Mouse (Mus musculus) hindbrain, embryonic 13.5 days (tissue): ENCODE data around the gene Lhpp. TPM values are rescaled to one million over a fixed set of nuclear protein-coding genes. Genes with fewer than 3 reads are reported as not detected.
A peak's percentile ranks its signal among the peaks of the same experiment; 100 is the strongest.

Experiments used
- ATAC-seq: fragments of 200-750 bp; cut with Nextera tagmentation; 2 replicates; pipeline ENCODE4 v1.8.0; 2017; ENCODE audit warnings: moderate TSS enrichment; ENCODE audit not compliant: low FRiP score
- H3K27ac ChIP-seq: fragments of 300-500 bp; sonication (generic); 2 replicates; pipeline ENCODE4 v1.5.1; 2015; ENCODE audit warnings: inconsistent platforms, mild to moderate bottlenecking, moderate library complexity
- H3K27me3 ChIP-seq: fragments of 300-500 bp; sonication (generic); 2 replicates; pipeline ENCODE4 v1.6.1; 2015; ENCODE audit warnings: mild to moderate bottlenecking, inconsistent platforms
- H3K36me3 ChIP-seq: fragments of 300-500 bp; sonication (generic); 2 replicates; pipeline ENCODE4 v1.6.1; 2015; ENCODE audit warnings: mild to moderate bottlenecking, inconsistent platforms
- H3K4me1 ChIP-seq: fragments of 300-500 bp; sonication (generic); replicated peaks from 2 replicates; pipeline ENCODE4 v1.6.1; 2015; ENCODE audit warnings: inconsistent platforms
- H3K4me2 ChIP-seq: fragments of 300-500 bp; sonication (generic); 2 replicates; pipeline ENCODE4 v1.6.1; 2015; ENCODE audit warnings: inconsistent platforms, mild to moderate bottlenecking, moderate library complexity
- H3K4me3 ChIP-seq: fragments of 300-500 bp; sonication (generic); 2 replicates; pipeline ENCODE4 v1.5.1; 2015; ENCODE audit warnings: mild to moderate bottlenecking, inconsistent platforms
- H3K9ac ChIP-seq: fragments of 300-500 bp; sonication (generic); 2 replicates; pipeline ENCODE4 v1.6.1; 2015; ENCODE audit warnings: mild to moderate bottlenecking, inconsistent platforms
- H3K9me3 ChIP-seq: fragments of 300-500 bp; sonication (generic); 2 replicates; pipeline ENCODE4 v1.6.1; 2016; ENCODE audit warnings: inconsistent platforms
- WGBS: fragments of 180-500 bp; shearing (Covaris S2); methylation state at CpG from one replicate; pipeline ENCODE4 v1.1.7; 2015; 5-methylcytosine and 5-hydroxymethylcytosine counted together
- polyA plus RNA-seq: library from polyadenylated mRNA; unstranded; fragments of >200 nt; fragmentation: Nextera tagmentation; extraction: Ambion mirVana; gene quantifications from 2 replicates; pipeline ENCODE4 v1.2.1, GENCODE M21; 2015

Lhpp gene
- polyA plus RNA-seq, 1 experiment from 2014 or later = 30.9 TPM

GRCm38 (mm10) chr7:132675922-132676321, 65.5 kb downstream of the Lhpp start:
- H3K9me3 ChIP-seq = no peaks in the 10 kb centered on the region
- no peak overlapping the region for H3K9ac ChIP-seq
- H3K27me3 ChIP-seq = no peaks in the 10 kb centered on the region
- ATAC-seq = no peak
- H3K27ac ChIP-seq = no peak overlapping the region
- H3K4me1 ChIP-seq = peaks cover 9% of the 10 kb centered on the region
- H3K36me3 ChIP-seq = no peaks in the 10 kb centered on the region
- H3K4me2 ChIP-seq = no peak overlapping the region
- H3K4me3 ChIP-seq = no peak overlapping the region
- 92% methylated on average over 2 of the region's 2 CpGs for WGBS

- H3K4me3 ChIP-seq = no peak overlapping the region
- peaks cover 4% of the 10 kb centered on the region for H3K4me1 ChIP-seq
- no peak for ATAC-seq
- H3K4me2 ChIP-seq = no peak overlapping the region
- no peak overlapping the region for H3K27ac ChIP-seq
- H3K9me3 ChIP-seq = no peaks in the 10 kb centered on the region
- H3K27me3 ChIP-seq = no peaks in the 10 kb centered on the region
- WGBS = 73% methylated on average over 4 of the region's 4 CpGs
- H3K9ac ChIP-seq = no peak overlapping the region
- no peaks in the 10 kb centered on the region for H3K36me3 ChIP-seq
Observed at GRCm38 (mm10) chr7:132679117-132679516, 68.7 kb downstream of the Lhpp start.

- no peaks in the 10 kb centered on the region for H3K27me3 ChIP-seq
- H3K4me1 ChIP-seq = no peaks in the 10 kb centered on the region
- no peak overlapping the region for H3K27ac ChIP-seq
- H3K36me3 ChIP-seq = no peaks in the 10 kb centered on the region
- 87% methylated on average over 6 of the region's 6 CpGs for WGBS
- H3K4me2 ChIP-seq = no peak overlapping the region
- no peak overlapping the region for H3K4me3 ChIP-seq
- H3K9ac ChIP-seq = no peak overlapping the region
- no peaks in the 10 kb centered on the region for H3K9me3 ChIP-seq
- ATAC-seq = no peak
Observed at GRCm38 (mm10) chr7:132679549-132679948, 69.1 kb downstream of the Lhpp start.

- WGBS = 87% methylated on average over 11 of the region's 11 CpGs
- Histone ChIP-seq H3K4me2 (no peak overlapping the region), H3K9me3 (no peaks in the 10 kb centered on the region), H3K4me1 (no peaks in the 10 kb centered on the region), H3K4me3 (no peak overlapping the region), H3K27me3 (no peaks in the 10 kb centered on the region), H3K36me3 (no peaks in the 10 kb centered on the region), H3K27ac (no peak overlapping the region; the same call in 1 of the 2 replicates), H3K9ac (no peak overlapping the region)
- no peak for ATAC-seq
Observed at GRCm38 (mm10) chr7:132681296-132681695, 70.9 kb downstream of the Lhpp start.

GRCm38 (mm10) chr7:132681831-132682230, 71.4 kb downstream of the Lhpp start:
- no peak for ATAC-seq
- WGBS = 100% methylated on average over 1 of the region's 1 CpGs

GRCm38 (mm10) chr7:132682336-132682735, 71.9 kb downstream of the Lhpp start:
- 87% methylated on average over 3 of the region's 3 CpGs for WGBS
- no peak for ATAC-seq
- no peaks in the 10 kb centered on the region for H3K27me3 ChIP-seq

More at GRCm38 (mm10) chr7:132681831-132682230, 71.4 kb downstream of the Lhpp start:
- no peaks in the 10 kb centered on the region for H3K9me3 ChIP-seq
- H3K36me3 ChIP-seq = no peaks in the 10 kb centered on the region
- no peaks in the 10 kb centered on the region for H3K4me1 ChIP-seq
- no peak overlapping the region for H3K4me2 ChIP-seq
- H3K27me3 ChIP-seq = no peaks in the 10 kb centered on the region
- no peak overlapping the region for H3K27ac ChIP-seq
- no peak overlapping the region for H3K4me3 ChIP-seq
- no peak overlapping the region for H3K9ac ChIP-seq

GRCm38 (mm10) chr7:132682901-132683300, 72.5 kb downstream of the Lhpp start:
- Histone ChIP-seq H3K36me3 (no peaks in the 10 kb centered on the region), H3K9me3 (no peaks in the 10 kb centered on the region), H3K9ac (no peak overlapping the region), H3K4me2 (no peak overlapping the region), H3K27ac (no peak overlapping the region), H3K27me3 (no peaks in the 10 kb centered on the region), H3K4me1 (peaks cover 3% of the 10 kb centered on the region; the same call in 1 of the 2 replicates), H3K4me3 (no peak overlapping the region)
- WGBS = 73% methylated on average over 3 of the region's 3 CpGs
- ATAC-seq = no peak

More at GRCm38 (mm10) chr7:132682336-132682735, 71.9 kb downstream of the Lhpp start:
- H3K27ac ChIP-seq = no peak overlapping the region
- no peaks in the 10 kb centered on the region for H3K36me3 ChIP-seq
- H3K4me3 ChIP-seq = no peak overlapping the region
- H3K4me2 ChIP-seq = no peak overlapping the region
- no peaks in the 10 kb centered on the region for H3K9me3 ChIP-seq
- no peak overlapping the region for H3K9ac ChIP-seq
- H3K4me1 ChIP-seq = no peaks in the 10 kb centered on the region

GRCm38 (mm10) chr7:132683923-132684322, 73.5 kb downstream of the Lhpp start:
- Histone ChIP-seq H3K9ac (no peak overlapping the region), H3K36me3 (no peaks in the 10 kb centered on the region)
- ATAC-seq = no peak

GRCm38 (mm10) chr7:132686515-132686914, 76.1 kb downstream of the Lhpp start:
- H3K4me1 ChIP-seq = peaks cover 9% of the 10 kb centered on the region; the same call in 1 of the 2 replicates
- no peak overlapping the region for H3K27ac ChIP-seq
- H3K9me3 ChIP-seq = no peaks in the 10 kb centered on the region
- 92% methylated on average over 3 of the region's 3 CpGs for WGBS
- no peak for ATAC-seq
- H3K36me3 ChIP-seq = no peaks in the 10 kb centered on the region
- no peak overlapping the region for H3K4me3 ChIP-seq
- H3K27me3 ChIP-seq = no peaks in the 10 kb centered on the region
- H3K9ac ChIP-seq = no peak overlapping the region
- no peak overlapping the region for H3K4me2 ChIP-seq

More at GRCm38 (mm10) chr7:132683923-132684322, 73.5 kb downstream of the Lhpp start:
- H3K4me2 ChIP-seq = no peak overlapping the region
- H3K4me3 ChIP-seq = no peak overlapping the region
- H3K4me1 ChIP-seq = peaks cover 9% of the 10 kb centered on the region; the same call in 1 of the 2 replicates
- H3K9me3 ChIP-seq = no peaks in the 10 kb centered on the region
- no peaks in the 10 kb centered on the region for H3K27me3 ChIP-seq
- 96% methylated on average over 4 of the region's 4 CpGs for WGBS
- no peak overlapping the region for H3K27ac ChIP-seq

GRCm38 (mm10) chr7:132687897-132688296, 77.5 kb downstream of the Lhpp start:
- Histone ChIP-seq H3K4me2 (no peak overlapping the region), H3K36me3 (no peaks in the 10 kb centered on the region), H3K9ac (no peak overlapping the region), H3K27ac (no peak overlapping the region), H3K27me3 (no peaks in the 10 kb centered on the region), H3K4me3 (no peak overlapping the region), H3K4me1 (peaks cover 14% of the 10 kb centered on the region; the same call in 1 of the 2 replicates), H3K9me3 (no peaks in the 10 kb centered on the region)
- 65% methylated on average over 2 of the region's 2 CpGs for WGBS
- no peak for ATAC-seq

- peaks cover 15% of the 10 kb centered on the region; the same call in 1 of the 2 replicates for H3K4me1 ChIP-seq
- WGBS = 42% methylated on average over 5 of the region's 5 CpGs
- no peak overlapping the region for H3K4me3 ChIP-seq
- no peaks in the 10 kb centered on the region for H3K9me3 ChIP-seq
- no peaks in the 10 kb centered on the region for H3K27me3 ChIP-seq
- no peaks in the 10 kb centered on the region for H3K36me3 ChIP-seq
- peak overlapping the region; percentile 6; the same call in 1 of the 2 replicates for H3K27ac ChIP-seq
- H3K4me2 ChIP-seq = no peak overlapping the region
- no peak overlapping the region for H3K9ac ChIP-seq
- ATAC-seq = no peak
Observed at GRCm38 (mm10) chr7:132688721-132689120, 78.3 kb downstream of the Lhpp start.

GRCm38 (mm10) chr7:132689722-132690121, 79.3 kb downstream of the Lhpp start:
- H3K9ac ChIP-seq = no peak overlapping the region
- H3K9me3 ChIP-seq = peaks cover 3% of the 10 kb centered on the region
- no peak for ATAC-seq
- no peak overlapping the region for H3K27ac ChIP-seq
- peaks cover 15% of the 10 kb centered on the region; the same call in 1 of the 2 replicates for H3K4me1 ChIP-seq
- no peak overlapping the region for H3K4me2 ChIP-seq
- 85% methylated on average over 5 of the region's 5 CpGs for WGBS
- H3K27me3 ChIP-seq = no peaks in the 10 kb centered on the region
- no peak overlapping the region for H3K4me3 ChIP-seq
- peaks cover 2% of the 10 kb centered on the region; the same call in 1 of the 2 replicates for H3K36me3 ChIP-seq

- Histone ChIP-seq H3K9me3 (peaks cover 7% of the 10 kb centered on the region), H3K4me2 (no peak overlapping the region), H3K4me3 (no peak overlapping the region), H3K27ac (no peak overlapping the region), H3K9ac (no peak overlapping the region), H3K36me3 (peaks cover 5% of the 10 kb centered on the region; the same call in 1 of the 2 replicates), H3K27me3 (no peaks in the 10 kb centered on the region), H3K4me1 (peaks cover 15% of the 10 kb centered on the region; the same call in 1 of the 2 replicates)
- WGBS = 87% methylated on average over 14 of the region's 14 CpGs
- no peak for ATAC-seq
Observed at GRCm38 (mm10) chr7:132690716-132691472, 80.5 kb downstream of the Lhpp start.
